Mouse (Mus musculus) granulocyte monocyte progenitor cell, adult 5-6 weeks (primary cell): ENCODE measurements around the gene Olfr658. TPM values are rescaled to one million over a fixed set of nuclear protein-coding genes. Genes with fewer than 3 reads are reported as not detected.
A peak's percentile ranks its signal among the peaks of the same experiment; 100 is the strongest.

Source experiments
- ATAC-seq: replicated peaks from 2 replicates; pipeline ENCODE4 v1.8.0; 2016; ENCODE audit warnings: mild to moderate bottlenecking, moderate TSS enrichment, inconsistent platforms; ENCODE audit not compliant: poor library complexity, severe bottlenecking
- total RNA-seq, 2 experiments: library from RNA; stranded (forward) in 1 of 2; stranded (reverse) in 1 of 2; fragments of 200-712, 200-1000 nt in 1 of 2; fragments of >200 nt in 1 of 2; fragmentation: Nextera tagmentation in 1 of 2; gene quantifications; 2 replicates each; pipeline ENCODE4 v1.2.3; 2014 to 2017

The Olfr658 gene
- total RNA-seq (2014; fragmentation: Nextera tagmentation) (0.13 TPM in 1 of 2 replicates, not detected in the other), total RNA-seq (2017) (0.17 and 0.36 TPM in 2 replicates)

GRCm38 (mm10) chr7:104646841-104647482 lies at the start of gene Olfr658:
TSS of gene Olfr658 (minus strand) at chr7:104647305.
- peak; percentile 100 for ATAC-seq

DNA sequence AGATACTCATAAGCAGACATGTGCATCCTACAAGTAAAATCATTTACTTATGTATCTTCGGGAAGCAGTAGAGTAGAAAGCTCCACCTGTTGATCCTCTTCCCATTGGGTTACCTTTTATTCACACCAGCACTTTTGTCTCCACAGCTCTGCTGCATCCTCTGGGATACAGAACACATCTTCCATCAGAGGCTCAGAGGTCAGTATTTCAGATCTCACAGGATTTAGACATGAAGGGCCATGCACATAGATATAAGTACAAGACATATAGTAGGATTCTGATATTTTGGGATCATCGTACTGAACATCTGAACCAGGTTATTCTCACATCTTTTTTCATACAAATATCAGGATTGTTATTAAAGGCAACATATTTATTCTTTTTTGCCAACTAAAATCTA lies 39.1 kb upstream of the Olfr658 start, which contains the start of gene Olfr661:
Olfr661 (plus strand) TSS at position 301 of the 400 bp plus-strand sequence.
- ATAC-seq: no peak

DNA sequence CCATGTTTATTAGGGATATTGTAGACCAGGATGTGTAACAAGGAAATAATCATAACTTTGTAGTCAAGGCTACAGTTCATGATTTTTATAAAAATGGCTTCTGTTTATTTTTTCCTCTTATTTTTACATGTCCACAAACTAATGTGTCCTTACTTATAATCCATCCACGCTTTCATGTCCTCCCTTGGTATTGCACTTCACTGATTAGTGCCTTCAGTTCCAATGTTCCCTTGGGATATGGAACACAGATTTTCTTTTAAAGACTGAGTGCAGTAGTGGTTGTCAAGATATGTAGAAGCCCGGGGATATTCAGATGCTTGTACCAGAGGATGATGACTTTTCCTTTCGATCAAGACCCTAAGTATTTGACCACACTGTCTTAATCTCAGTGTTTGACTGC lies 19.3 kb upstream of the Olfr658 start, which contains the start of gene Olfr659:
Olfr659 (plus strand) TSS at position 301 of the 400 bp plus-strand sequence.
- no peak for ATAC-seq

DNA sequence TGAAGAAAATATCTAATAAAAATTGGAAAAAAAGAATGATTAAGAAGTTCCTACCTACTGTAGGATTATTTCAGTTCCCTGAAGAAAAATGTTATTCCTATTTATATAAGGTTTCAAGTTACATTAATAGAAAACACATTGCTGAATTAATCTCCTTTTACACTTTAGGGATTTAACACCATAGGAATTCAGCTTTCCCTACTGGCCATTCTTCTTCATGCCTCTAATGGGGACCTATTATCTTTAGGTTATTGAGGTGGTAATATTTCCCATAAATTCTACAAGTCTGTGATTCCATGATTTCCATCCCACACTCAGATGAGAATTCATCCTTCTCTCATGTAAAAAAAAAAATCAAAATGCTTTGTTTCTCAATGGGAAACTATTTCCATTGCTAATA lies 22.6 kb downstream of the Olfr658 start, which contains the start of gene Olfr657:
Olfr657 (plus strand) TSS at position 301 of the 400 bp plus-strand sequence.
- ATAC-seq: no peak

DNA sequence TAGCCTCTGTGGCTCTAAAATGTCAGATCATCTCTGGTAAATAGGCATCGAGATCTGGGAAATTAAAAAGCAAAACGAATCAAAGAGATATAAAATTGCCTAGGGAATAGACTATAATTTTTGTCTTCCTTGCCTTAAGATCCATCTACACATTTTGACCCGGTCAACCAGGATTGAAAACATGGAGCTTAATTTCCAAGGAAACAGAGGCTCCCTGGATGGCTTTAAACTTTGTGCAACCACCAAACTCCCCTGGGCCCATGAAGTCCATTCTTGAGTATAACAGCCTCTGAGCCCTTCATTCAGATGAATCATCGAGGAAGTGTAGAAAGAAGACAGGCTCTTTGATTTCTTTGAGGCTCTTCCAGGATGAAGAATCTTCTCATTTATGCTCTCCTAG lies 33.5 kb downstream of the Olfr658 start, which contains the start of gene Olfr656:
Olfr656 (plus strand) TSS at position 301 of the 400 bp plus-strand sequence.
- no peak for ATAC-seq

- ATAC-seq: peak; percentile 89
Measured at GRCm38 (mm10) chr7:104604727-104605126, 42.4 kb downstream of the Olfr658 start.

- peak; percentile 91 for ATAC-seq
Measured at GRCm38 (mm10) chr7:104603173-104603572, 43.9 kb downstream of the Olfr658 start.

GRCm38 (mm10) chr7:104601679-104602078 lies 45.4 kb downstream of the Olfr658 start, which contains the start of gene Olfr655:
TSS of gene Olfr655 (minus strand) at chr7:104601779.
- ATAC-seq: no peak

Other genes starting within 250 kb of the Olfr658 start
- gene Trim30c, start 246.5 kb downstream of the Olfr658 start, total RNA-seq (2014; fragmentation: Nextera tagmentation): 2.4 TPM in 1 of 2 replicates, not detected in the other
- gene Trim30c, start 246.5 kb downstream of the Olfr658 start, total RNA-seq (2017): 0.69 TPM in 1 of 2 replicates, not detected in the other
- gene Trim30a, start 182.1 kb downstream of the Olfr658 start, total RNA-seq (2014; fragmentation: Nextera tagmentation): 42.3 and 46.7 TPM in 2 replicates
- gene Trim30a, start 182.1 kb downstream of the Olfr658 start, total RNA-seq (2017): 29.0 and 37.9 TPM in 2 replicates
- 7.4 and 10.6 TPM in 2 replicates for gene Trim30d, start 139.5 kb downstream of the Olfr658 start, total RNA-seq (2014; fragmentation: Nextera tagmentation)
- gene Trim30d, start 139.5 kb downstream of the Olfr658 start, total RNA-seq (2017): 6.2 and 13.4 TPM in 2 replicates
- gene Olfr651, start 97.2 kb downstream of the Olfr658 start, total RNA-seq (2014; fragmentation: Nextera tagmentation): not detected in 2 replicates
- gene Olfr651, start 97.2 kb downstream of the Olfr658 start, total RNA-seq (2017): not detected in 2 replicates
- gene Olfr652, start 86.4 kb downstream of the Olfr658 start, total RNA-seq (2014; fragmentation: Nextera tagmentation): not detected in 2 replicates
- not detected in 2 replicates for gene Olfr652, start 86.4 kb downstream of the Olfr658 start, total RNA-seq (2017)
- not detected in 2 replicates for gene Olfr653, start 70.0 kb downstream of the Olfr658 start, total RNA-seq (2014; fragmentation: Nextera tagmentation)
- gene Olfr653, start 70.0 kb downstream of the Olfr658 start, total RNA-seq (2017): not detected in 2 replicates
- not detected in 2 replicates for gene Olfr654, start 60.3 kb downstream of the Olfr658 start, total RNA-seq (2014; fragmentation: Nextera tagmentation)
- not detected in 2 replicates for gene Olfr654, start 60.3 kb downstream of the Olfr658 start, total RNA-seq (2017)
- gene Olfr655, start 45.5 kb downstream of the Olfr658 start, total RNA-seq (2014; fragmentation: Nextera tagmentation): not detected in 2 replicates
- 0.17 TPM in 1 of 2 replicates, not detected in the other for gene Olfr655, start 45.5 kb downstream of the Olfr658 start, total RNA-seq (2017)
- gene Olfr656, start 33.4 kb downstream of the Olfr658 start, total RNA-seq (2014; fragmentation: Nextera tagmentation): not detected in 2 replicates
- not detected in 2 replicates for gene Olfr656, start 33.4 kb downstream of the Olfr658 start, total RNA-seq (2017)
- not detected in 2 replicates for gene Olfr657, start 22.5 kb downstream of the Olfr658 start, total RNA-seq (2014; fragmentation: Nextera tagmentation)
- not detected in 2 replicates for gene Olfr657, start 22.5 kb downstream of the Olfr658 start, total RNA-seq (2017)
- gene Olfr659, start 19.4 kb upstream of the Olfr658 start, total RNA-seq (2014; fragmentation: Nextera tagmentation): not detected in 2 replicates
- gene Olfr659, start 19.4 kb upstream of the Olfr658 start, total RNA-seq (2017): not detected in 2 replicates
- gene Olfr661, start 39.2 kb upstream of the Olfr658 start, total RNA-seq (2014; fragmentation: Nextera tagmentation): not detected in 2 replicates
- not detected in 2 replicates for gene Olfr661, start 39.2 kb upstream of the Olfr658 start, total RNA-seq (2017)
- not detected in 2 replicates for gene Usp17le, start 130.2 kb upstream of the Olfr658 start, total RNA-seq (2014; fragmentation: Nextera tagmentation)
- gene Usp17le, start 130.2 kb upstream of the Olfr658 start, total RNA-seq (2017): not detected in 2 replicates
- not detected in 2 replicates for gene Usp17lb, start 195.3 kb upstream of the Olfr658 start, total RNA-seq (2014; fragmentation: Nextera tagmentation)
- not detected in 2 replicates for gene Usp17lb, start 195.3 kb upstream of the Olfr658 start, total RNA-seq (2017)
- gene Usp17la, start 209.7 kb upstream of the Olfr658 start, total RNA-seq (2014; fragmentation: Nextera tagmentation): not detected in 2 replicates
- gene Usp17la, start 209.7 kb upstream of the Olfr658 start, total RNA-seq (2017): not detected in 2 replicates
- gene Olfr665, start 230.7 kb upstream of the Olfr658 start, total RNA-seq (2014; fragmentation: Nextera tagmentation): not detected in 2 replicates
- not detected in 2 replicates for gene Olfr665, start 230.7 kb upstream of the Olfr658 start, total RNA-seq (2017)
- gene Olfr666, start 248.6 kb upstream of the Olfr658 start, total RNA-seq (2014; fragmentation: Nextera tagmentation): not detected in 2 replicates
- not detected in 2 replicates for gene Olfr666, start 248.6 kb upstream of the Olfr658 start, total RNA-seq (2017)